Mouse (Mus musculus) liver, adult 2 months (tissue): ENCODE measurements around the gene Alx3. TPM values are rescaled to one million over a fixed set of nuclear protein-coding genes. Genes with fewer than 3 reads are reported as not detected.

ENCODE experiments used
- DNase-seq: peaks from one replicate; pipeline ENCODE4 v3.0.0-alpha.2; 2011; ENCODE audit warnings: low read depth, low spot score; ENCODE audit errors: extremely low read depth
- H3K27ac ChIP-seq: fragments of 200-500 bp; replicated peaks from 2 replicates; pipeline ENCODE4 v1.5.1; 2012; ENCODE audit warnings: low read depth, mild to moderate bottlenecking, control low read depth, inconsistent platforms, low read length; ENCODE audit not compliant: insufficient read depth
- H3K27me3 ChIP-seq: fragments of 200-500 bp; 2 replicates; pipeline ENCODE4 v1.6.1; 2012; ENCODE audit warnings: mild to moderate bottlenecking, moderate library complexity, low read length, inconsistent platforms; ENCODE audit not compliant: control insufficient read depth, insufficient read depth
- H3K36me3 ChIP-seq: fragments of 200-500 bp; 2 replicates; pipeline ENCODE4 v1.6.1; 2012; ENCODE audit warnings: low read length, inconsistent platforms; ENCODE audit not compliant: control insufficient read depth, insufficient read depth
- H3K4me1 ChIP-seq: fragments of 200-500 bp; 2 replicates; pipeline ENCODE4 v1.6.1; 2011; ENCODE audit warnings: low read length; ENCODE audit not compliant: control insufficient read depth, insufficient read depth
- H3K4me3 ChIP-seq: fragments of 200-500 bp; 2 replicates; pipeline ENCODE4 v1.5.1; 2011; ENCODE audit warnings: low read depth, mild to moderate bottlenecking, control low read depth, low read length, moderate library complexity; ENCODE audit not compliant: insufficient read depth
- H3K79me2 ChIP-seq: fragments of 200-500 bp; 2 replicates; pipeline ENCODE4 v1.6.1; 2012; ENCODE audit warnings: inconsistent platforms, mild to moderate bottlenecking, low read length, moderate library complexity; ENCODE audit not compliant: control insufficient read depth, insufficient read depth
- H3K9ac ChIP-seq: fragments of 200-500 bp; 2 replicates; pipeline ENCODE4 v1.6.1; 2012; ENCODE audit warnings: low read depth, mild to moderate bottlenecking, control low read depth, inconsistent platforms, low read length
- CTCF ChIP-seq: fragments of 200-500 bp; IDR thresholded peaks from 2 replicates; pipeline ENCODE4 v1.5.1; 2011; ENCODE audit warnings: low read depth, low read length, control low read depth
- POLR2A ChIP-seq: fragments of 200-500 bp; IDR thresholded peaks from 2 replicates; pipeline ENCODE4 v1.6.1; 2011; ENCODE audit warnings: low read length, control low read depth; ENCODE audit not compliant: insufficient read depth; ENCODE audit errors: extremely low read depth
- WGBS: fragments of 180-500 bp; shearing (Covaris S2); methylation state at CpG from one replicate; pipeline ENCODE4 v1.1.7; 2018; 5-methylcytosine and 5-hydroxymethylcytosine counted together
- polyA plus RNA-seq: library from polyadenylated mRNA; depleted of rRNA; stranded (reverse); fragments of >200 nt; gene quantifications from 2 replicates; pipeline ENCODE4 v1.2.3, GENCODE M21; 2012
- total RNA-seq: library from RNA; depleted of rRNA; stranded (reverse); fragments of >200 nt; gene quantifications from 2 replicates; pipeline ENCODE4 v1.2.3, GENCODE M21; 2014

Gene Alx3
- total and polyA plus RNA-seq, 2 experiments, result not detected

DNA sequence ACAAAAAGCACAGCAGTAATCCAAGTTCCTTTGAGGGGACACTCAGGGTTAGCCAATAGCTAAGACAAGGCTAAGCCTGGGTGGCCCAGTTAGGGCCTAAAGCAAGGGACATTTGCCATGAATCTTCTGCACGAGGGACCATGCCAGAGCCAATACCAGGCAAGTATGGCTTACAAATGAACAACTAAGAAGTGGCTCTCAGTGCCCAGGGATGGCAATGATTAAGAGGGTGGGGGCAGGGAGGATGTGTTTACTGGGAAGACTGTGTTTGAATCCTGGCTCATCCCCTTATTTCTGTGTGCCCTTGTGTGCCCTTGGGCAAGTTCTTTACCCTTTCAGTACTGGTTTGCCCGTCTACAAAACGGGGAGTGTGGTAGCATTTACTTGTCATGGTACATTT is 14.5 kb downstream of the Alx3 start:
- peaks cover 12% of the 10 kb centered on the region for H3K4me1 ChIP-seq
- peaks cover 2% of the 10 kb centered on the region; the same call in 1 of the 2 replicates for H3K36me3 ChIP-seq
- H3K9ac ChIP-seq, result no peak overlapping the region
- no peak overlapping the region for H3K4me3 ChIP-seq
- TF ChIP-seq POLR2A (no peak), CTCF (no peak)
- peak; percentile 82 for DNase-seq
- no peak overlapping the region for H3K27ac ChIP-seq
- WGBS, result 26% methylated on average over 3 of the region's 3 CpGs
- no peaks in the 10 kb centered on the region for H3K79me2 ChIP-seq
- H3K27me3 ChIP-seq, result no peaks in the 10 kb centered on the region

DNA sequence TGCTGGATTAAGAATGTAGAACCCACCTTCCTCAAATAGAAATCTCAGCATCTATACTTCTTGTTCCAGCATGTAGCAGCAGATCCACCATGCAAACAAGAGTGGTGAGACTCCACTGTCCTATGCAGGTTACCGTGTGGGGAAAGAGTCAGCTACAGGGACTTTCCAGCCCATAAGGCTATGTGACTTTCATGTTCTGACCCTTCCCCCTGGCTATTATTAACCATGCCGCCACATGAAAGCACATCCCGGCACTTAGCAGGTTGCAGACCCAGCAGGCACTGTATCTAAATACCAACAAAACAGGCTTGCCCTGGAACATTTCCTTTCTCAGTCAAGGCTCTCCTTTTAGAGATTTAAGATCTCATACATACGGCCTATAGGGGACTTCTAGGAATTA is 16.6 kb downstream of the Alx3 start:
- no peak overlapping the region for H3K9ac ChIP-seq
- no peak overlapping the region for H3K4me3 ChIP-seq
- no peaks in the 10 kb centered on the region for H3K27me3 ChIP-seq
- peaks cover 11% of the 10 kb centered on the region; the same call in 1 of the 2 replicates for H3K36me3 ChIP-seq
- WGBS, result 89% methylated on average over 4 of the region's 4 CpGs
- no peaks in the 10 kb centered on the region for H3K79me2 ChIP-seq
- no peak for TF ChIP-seq CTCF
- TF ChIP-seq POLR2A, result no peak
- H3K4me1 ChIP-seq, result peaks cover 12% of the 10 kb centered on the region
- DNase-seq, result no peak
- H3K27ac ChIP-seq, result no peak overlapping the region

DNA sequence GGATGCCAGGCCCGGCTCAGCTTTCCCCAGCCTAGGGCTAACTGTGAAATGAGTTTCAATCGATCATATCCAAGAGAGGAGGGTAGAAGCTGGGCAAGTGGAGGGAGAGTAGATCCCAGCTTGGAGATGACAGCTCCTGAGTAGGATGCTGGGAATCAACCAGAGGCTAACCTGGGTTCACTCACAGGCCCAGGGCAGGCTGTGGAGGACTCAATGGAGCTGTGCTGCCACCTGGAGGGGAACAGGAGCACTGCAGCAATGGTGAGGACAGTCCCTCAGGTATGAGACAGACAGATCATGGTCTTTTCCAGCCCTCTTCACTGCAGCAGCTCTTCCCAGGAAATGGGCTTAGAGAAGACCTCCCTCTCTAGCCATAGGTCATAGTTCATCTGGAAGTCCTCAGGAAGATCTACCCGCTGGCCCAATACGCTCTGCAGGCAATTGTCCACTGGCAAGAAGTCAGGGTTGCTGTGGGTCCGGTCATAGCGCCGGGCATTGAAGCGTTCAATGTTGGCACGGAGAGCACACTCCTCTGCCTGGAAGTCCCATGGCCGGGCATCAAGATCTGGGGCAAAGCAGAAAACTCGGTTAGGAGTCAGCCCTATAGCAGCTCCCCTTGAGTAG is 18.2 kb downstream of the Alx3 start:
- Histone ChIP-seq H3K79me2 (no peaks in the 10 kb centered on the region), H3K4me3 (no peak overlapping the region), H3K27me3 (no peaks in the 10 kb centered on the region), H3K27ac (no peak overlapping the region), H3K9ac (no peak overlapping the region), H3K4me1 (peaks cover 12% of the 10 kb centered on the region), H3K36me3 (peaks cover 20% of the 10 kb centered on the region; the same call in 1 of the 2 replicates)
- peak; percentile 72 for DNase-seq
- 41% methylated on average over 11 of the region's 11 CpGs for WGBS
- TF ChIP-seq CTCF (peak; percentile 100), POLR2A (no peak)

DNA sequence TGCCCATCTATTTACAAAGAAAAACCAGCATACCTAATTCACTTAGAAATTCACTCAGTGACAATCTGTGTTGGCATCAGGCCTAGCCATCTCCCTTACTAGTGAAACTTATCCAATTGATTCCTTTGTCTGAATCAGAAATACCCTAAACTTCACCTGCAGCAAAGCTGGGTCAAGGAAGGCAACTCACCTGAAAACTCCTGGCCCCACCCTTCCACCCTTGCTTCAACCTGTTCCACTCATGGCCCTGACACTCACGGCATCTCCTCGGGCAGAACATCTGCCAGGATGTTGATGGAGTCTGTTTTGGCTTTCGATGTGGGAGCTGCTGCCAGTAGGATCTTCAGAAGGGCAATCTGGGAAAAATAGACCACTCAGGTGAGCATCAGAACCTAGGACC is 23.0 kb downstream of the Alx3 start:
- Histone ChIP-seq H3K27me3 (no peaks in the 10 kb centered on the region), H3K27ac (no peak overlapping the region), H3K4me1 (no peaks in the 10 kb centered on the region), H3K9ac (no peak overlapping the region), H3K36me3 (peaks cover 49% of the 10 kb centered on the region), H3K4me3 (no peak overlapping the region), H3K79me2 (no peaks in the 10 kb centered on the region)
- no peak for DNase-seq
- WGBS, result 92% methylated on average over 3 of the region's 3 CpGs
- TF ChIP-seq POLR2A (no peak), CTCF (no peak)

DNA sequence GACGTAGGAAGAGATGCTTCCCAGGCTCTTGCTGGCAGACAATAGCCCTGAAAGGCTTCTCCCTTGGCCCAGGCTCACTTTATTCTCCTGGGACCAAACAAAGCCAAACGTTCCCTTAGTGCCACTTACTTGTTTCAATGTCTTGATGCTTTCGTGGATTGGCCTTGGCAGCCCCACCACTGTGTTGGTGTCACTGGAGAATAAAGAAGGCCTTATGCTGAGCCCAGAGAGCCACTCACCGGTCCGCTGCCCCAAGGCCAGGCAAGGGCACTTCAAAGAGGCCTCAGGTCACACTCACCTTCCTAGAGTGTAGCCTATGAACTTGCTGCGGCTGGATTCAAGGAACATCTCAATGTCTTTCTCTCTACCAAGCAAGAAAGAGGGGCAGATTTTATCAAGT is 25.1 kb downstream of the Alx3 start:
- 98% methylated on average over 6 of the region's 6 CpGs for whole genome bisulfite sequencing
- H3K27me3 ChIP-seq, result no peaks in the 10 kb centered on the region
- no peaks in the 10 kb centered on the region for H3K4me1 ChIP-seq
- no peak for DNase-seq
- no peak overlapping the region for H3K9ac ChIP-seq
- peaks cover 64% of the 10 kb centered on the region for H3K36me3 ChIP-seq
- no peak overlapping the region for H3K27ac ChIP-seq
- no peak overlapping the region for H3K4me3 ChIP-seq
- TF ChIP-seq CTCF (no peak), POLR2A (no peak)
- H3K79me2 ChIP-seq, result no peaks in the 10 kb centered on the region

DNA sequence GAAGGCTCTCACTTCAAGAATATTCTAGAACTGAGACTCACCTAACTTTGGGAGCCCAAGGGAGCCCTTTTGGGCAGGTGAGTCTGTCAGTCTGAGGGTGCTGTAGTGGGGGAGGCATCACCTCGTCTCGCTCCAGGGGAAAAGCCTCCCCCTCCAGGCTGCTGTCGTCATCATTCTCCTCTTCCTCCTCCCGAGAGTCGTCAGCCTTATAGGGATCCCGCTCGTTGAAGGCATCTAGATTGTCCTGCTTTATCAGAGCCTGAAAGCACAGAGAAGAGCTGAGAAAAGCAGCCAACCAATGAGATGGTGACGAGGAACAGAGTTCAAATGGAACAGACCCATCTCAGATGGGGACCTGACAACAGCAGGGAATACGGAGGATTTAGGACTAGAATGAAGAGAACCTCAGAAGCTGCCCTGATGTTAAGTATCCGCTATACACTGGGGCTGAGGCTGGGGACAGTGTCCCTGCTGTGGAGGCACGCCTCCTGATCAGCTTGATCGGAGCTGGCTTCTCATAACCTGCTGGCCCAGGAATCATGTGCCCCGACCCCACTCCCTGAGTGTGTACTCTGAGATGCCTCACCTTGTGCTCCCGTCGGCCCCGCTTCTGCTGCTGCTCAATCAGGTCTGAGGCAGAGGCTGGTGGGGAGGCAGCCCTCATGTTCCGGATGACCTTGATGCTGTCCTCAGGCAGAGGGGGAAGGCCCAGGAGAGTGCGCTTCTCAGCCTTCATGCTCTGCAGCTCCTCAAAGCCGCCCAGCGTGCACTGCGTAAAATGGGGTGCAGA is 26.6 kb downstream of the Alx3 start:
- Histone ChIP-seq H3K4me3 (no peak overlapping the region), H3K36me3 (peaks cover 61% of the 10 kb centered on the region), H3K79me2 (no peaks in the 10 kb centered on the region), H3K27me3 (no peaks in the 10 kb centered on the region), H3K9ac (no peak overlapping the region), H3K4me1 (no peaks in the 10 kb centered on the region), H3K27ac (no peak overlapping the region)
- DNase-seq, result no peak
- WGBS, result 96% methylated on average over 21 of the region's 21 CpGs
- no peak for TF ChIP-seq CTCF
